Mouse (Mus musculus): ENCODE results near the gene Crygb.

DNA sequence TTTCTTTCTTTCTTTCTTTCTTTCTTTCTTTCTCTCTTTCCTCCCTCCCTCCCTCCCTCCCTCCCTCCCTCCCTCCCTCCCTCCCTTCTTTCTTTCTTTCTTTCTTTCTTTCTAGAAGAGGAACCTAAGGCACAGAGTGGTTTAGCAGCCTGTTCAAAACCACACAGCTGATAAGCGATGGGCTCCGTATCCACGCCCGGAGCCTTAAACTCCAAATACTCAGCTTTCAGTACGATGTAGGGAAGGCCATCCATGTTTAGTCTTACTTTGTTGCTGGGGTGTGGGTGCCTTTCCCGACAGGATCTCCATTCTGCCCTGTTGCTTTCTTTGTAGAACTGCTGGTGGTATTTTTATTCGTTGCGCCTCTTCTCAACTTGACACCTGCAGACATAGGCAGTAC lies 27.1 kb upstream of the Crygb start:
- TF ChIP-seq CTCF (IDR thresholded peaks at IDR 0.05) (no peak), EP300 (IDR thresholded peaks at IDR 0.05) (no peak)

All from lung, postnatal 0 days (tissue).